Mouse (Mus musculus) adrenal gland (tissue): Measurements from ENCODE around the gene Lrrtm3.

ENCODE experiments used
- intact Hi-C: fragments of 180-260 bp; cut with DNase I; formaldehyde crosslinking; loops from one replicate; pipeline ENCODE4 v1.15.1; 2025
- long read RNA-seq, 2 experiments: library from polyadenylated mRNA; unstranded; transcript quantifications; one replicate each; pipeline ENCODE4 v2.0.0; 2020; ENCODE audit warnings: borderline replicate concordance in 1 of 2; ENCODE audit not compliant: insufficient replicate concordance in 1 of 2

Gene Lrrtm3
- long read RNA-seq, experiment 1: 0 reads
- long read RNA-seq, experiment 2, partial matches to known transcripts: 0 of 2 reads
- long read RNA-seq, experiment 2, other reads (novel, unspliced or antisense): 1 of 2 reads

GRCm38 (mm10) chr10:64089680-64090460 lies at the start of gene Lrrtm3:
TSS of gene Lrrtm3 (minus strand) at chr10:64090277.
- intact Hi-C loops: loop anchor here (10.0 kb wide), 1 partner anchor 1675 kb away; no protein-coding TSS in a partner anchor

GRCm38 (mm10) chr10:64135481-64135880 lies 45.4 kb upstream of the Lrrtm3 start:
- intact Hi-C loops: no loop called here

GRCm38 (mm10) chr10:64133461-64133860 lies 43.4 kb upstream of the Lrrtm3 start:
- intact Hi-C loops: no loop called here

GRCm38 (mm10) chr10:64130397-64131150 lies 40.5 kb upstream of the Lrrtm3 start:
- intact Hi-C loops: no loop called here

- intact Hi-C loops: no loop called here
Observed at GRCm38 (mm10) chr10:64118833-64119232, 28.8 kb upstream of the Lrrtm3 start.

- intact Hi-C loops: no loop called here
Observed at GRCm38 (mm10) chr10:64115246-64115645, 25.2 kb upstream of the Lrrtm3 start.

- intact Hi-C loops: no loop called here
Observed at GRCm38 (mm10) chr10:64096532-64096931, 6.5 kb upstream of the Lrrtm3 start.

- intact Hi-C loops: loop anchor here (10.0 kb wide), 1 partner anchor 1676 kb away; no protein-coding TSS in a partner anchor
Observed at GRCm38 (mm10) chr10:64088774-64089460, 1.2 kb downstream of the Lrrtm3 start.

GRCm38 (mm10) chr10:64087936-64088773 lies 1.9 kb downstream of the Lrrtm3 start:
- intact Hi-C loops: loop anchor here (10.0 kb wide), 1 partner anchor 1677 kb away; no protein-coding TSS in a partner anchor

GRCm38 (mm10) chr10:64087521-64087920 lies 2.6 kb downstream of the Lrrtm3 start:
- intact Hi-C loops: loop anchor here (10.0 kb wide), 1 partner anchor 1677 kb away; no protein-coding TSS in a partner anchor

- intact Hi-C loops: loop anchor here (10.0 kb wide), 1 partner anchor 1678 kb away; no protein-coding TSS in a partner anchor
Observed at GRCm38 (mm10) chr10:64086567-64087391, 3.3 kb downstream of the Lrrtm3 start.

- intact Hi-C loops: loop anchor here (10.0 kb wide), 1 partner anchor 1679 kb away; no protein-coding TSS in a partner anchor
Observed at GRCm38 (mm10) chr10:64086183-64086566, 3.9 kb downstream of the Lrrtm3 start.

GRCm38 (mm10) chr10:64084465-64084864 lies 5.6 kb downstream of the Lrrtm3 start:
- intact Hi-C loops: loop anchor here (5.0 to 10.0 kb wide), 2 partner anchors 193 to 1680 kb away; no protein-coding TSS in a partner anchor

GRCm38 (mm10) chr10:64083813-64084212 lies 6.3 kb downstream of the Lrrtm3 start:
- intact Hi-C loops: loop anchor here (5.0 to 10.0 kb wide), 2 partner anchors 193 to 1681 kb away; no protein-coding TSS in a partner anchor

GRCm38 (mm10) chr10:64082345-64082744 lies 7.7 kb downstream of the Lrrtm3 start:
- intact Hi-C loops: loop anchor here (5.0 to 10.0 kb wide), 2 partner anchors 195 to 1682 kb away; no protein-coding TSS in a partner anchor

- intact Hi-C loops: no loop called here
Observed at GRCm38 (mm10) chr10:64076410-64077052, 13.5 kb downstream of the Lrrtm3 start.

GRCm38 (mm10) chr10:64075944-64076343 lies 14.1 kb downstream of the Lrrtm3 start:
- intact Hi-C loops: no loop called here

GRCm38 (mm10) chr10:64063704-64064103 lies 26.4 kb downstream of the Lrrtm3 start:
- intact Hi-C loops: no loop called here

GRCm38 (mm10) chr10:64049946-64050345 lies 40.1 kb downstream of the Lrrtm3 start:
- intact Hi-C loops: no loop called here
